ENCODE assay signal across 24 mouse cellular contexts in genomic region chr14:25541213-25541612, GRCm38 (mm10).
DNase-seq lines count a peak whose midpoint lies in the region; ATAC-seq and TF ChIP-seq lines count a peak whose summit lies in the region.
"Had no signal": no experiment of that assay in that cellular context is flagged by ENCODE, and none has a peak within 500 bp of the region (broad histone marks: within the 10 kb centered on the region; RNA-seq: fewer than 3 reads in every experiment).

No protein-coding gene starts in this region.

- peaks cover 58% of the 10 kb centered on the region for H3K36me3 ChIP-seq in heart, embryonic 10.5 days
- H3K36me3 ChIP-seq in liver, adult 2 months (ENCODE audit: control insufficient read depth, insufficient read depth, low read length): no peaks in the 10 kb centered on the region
- peaks cover 62% of the 10 kb centered on the region for H3K36me3 ChIP-seq in liver, embryonic 12.5 days
- H3K36me3 ChIP-seq: G1E had no signal

- no peak overlapping the region for H3K9ac ChIP-seq in liver, adult 2 months (ENCODE audit: low read depth, low read length)
- no peak overlapping the region for H3K9ac ChIP-seq in liver, embryonic 12.5 days
- H3K9ac ChIP-seq: embryonic facial prominence, embryonic 15.5 days; intestine, embryonic 15.5 days; liver, embryonic 15.5 days; lung, embryonic 14.5 days had no signal

- H3K27ac ChIP-seq in heart, embryonic 10.5 days: peak overlapping the region; percentile 23; the same call in 1 of the 2 replicates
- H3K27ac ChIP-seq in liver, adult 2 months (replicated peaks; ENCODE audit: insufficient read depth, low read depth, low read length): peak overlapping the region; percentile 75; the same call in 1 of the 2 replicates
- no peak overlapping the region; the same call in 1 of the 2 replicates for H3K27ac ChIP-seq in liver, embryonic 12.5 days
- H3K27ac ChIP-seq: embryonic facial prominence, embryonic 10.5 days; embryonic facial prominence, embryonic 15.5 days; intestine, embryonic 15.5 days; layer of hippocampus, adult 2 months; liver, embryonic 15.5 days; stomach, postnatal 0 days had no signal

- peaks cover 45% of the 10 kb centered on the region for H3K4me1 ChIP-seq in heart, embryonic 10.5 days
- peaks cover 57% of the 10 kb centered on the region for H3K4me1 ChIP-seq in liver, adult 2 months (ENCODE audit: control insufficient read depth, insufficient read depth, low read length)
- peaks cover 45% of the 10 kb centered on the region for H3K4me1 ChIP-seq in liver, embryonic 12.5 days

- peaks cover 6% of the 10 kb centered on the region; the same call in 1 of the 2 replicates for H3K79me2 ChIP-seq in liver, adult 2 months (ENCODE audit: control insufficient read depth, insufficient read depth, low read length)

- no peaks in the 10 kb centered on the region for H3K9me3 ChIP-seq in heart, embryonic 10.5 days
- no peaks in the 10 kb centered on the region for H3K9me3 ChIP-seq in liver, embryonic 12.5 days (replicated peaks)
- H3K9me3 ChIP-seq: embryonic facial prominence, embryonic 10.5 days; embryonic facial prominence, embryonic 15.5 days; intestine, embryonic 15.5 days; liver, embryonic 15.5 days had no signal

- no peak for TF ChIP-seq CTCF in liver, adult 2 months (IDR thresholded peaks at IDR 0.05; ENCODE audit: low read depth, low read length)

- no peak for TF ChIP-seq POLR2A in liver, adult 2 months (IDR thresholded peaks at IDR 0.05; ENCODE audit: extremely low read depth, insufficient read depth, low read length)

- peak; percentile 58 for DNase-seq in cerebellum, adult 9-11 months
- DNase-seq in cerebellum, postnatal 4 days (ENCODE audit: low spot score in 2 of 2): no peak
- DNase-seq in heart, embryonic 10.5 days (ENCODE audit: low spot score): no peak
- DNase-seq in heart, postnatal 4 days: no peak
- DNase-seq in liver, adult 2 months (ENCODE audit: extremely low read depth, low read depth, low spot score): no peak
- peak; percentile 43 for DNase-seq in thymus, postnatal 0 days (ENCODE audit: low spot score)
- DNase-seq in thymus, adult 18-20 months: no peak
- DNase-seq: adrenal gland, adult 8-10 months; gastrocnemius, postnatal 10 days; heart, postnatal 36 days; kidney, adult 2 months; kidney, postnatal 36 days; lung, embryonic 14.5 days; lung, postnatal 14 days; right cerebral cortex, postnatal 4 days had no signal

- ATAC-seq in liver, embryonic 12.5 days: no peak
- ATAC-seq: hindbrain, embryonic 16.5 days; intestine, embryonic 15.5 days had no signal

- H3K4me2 ChIP-seq in liver, embryonic 12.5 days: no peak overlapping the region
- H3K4me2 ChIP-seq: embryonic facial prominence, embryonic 15.5 days; intestine, embryonic 15.5 days; liver, embryonic 15.5 days; lung, embryonic 14.5 days had no signal

- no peak overlapping the region for H3K4me3 ChIP-seq in heart, embryonic 10.5 days
- H3K4me3 ChIP-seq in liver, adult 2 months (ENCODE audit: insufficient read depth, low read depth, low read length): no peak overlapping the region
- H3K4me3 ChIP-seq in liver, embryonic 12.5 days: no peak overlapping the region
- H3K4me3 ChIP-seq: embryonic facial prominence, embryonic 10.5 days; embryonic facial prominence, embryonic 15.5 days; intestine, embryonic 15.5 days; layer of hippocampus, adult 2 months; liver, embryonic 15.5 days had no signal

- no peaks in the 10 kb centered on the region for H3K27me3 ChIP-seq in heart, embryonic 10.5 days (ENCODE audit: insufficient read depth, poor library complexity, severe bottlenecking)
- H3K27me3 ChIP-seq in liver, adult 2 months (ENCODE audit: control insufficient read depth, insufficient read depth, low read length): no peaks in the 10 kb centered on the region
- H3K27me3 ChIP-seq in liver, embryonic 12.5 days (replicated peaks): no peaks in the 10 kb centered on the region
- H3K27me3 ChIP-seq: embryonic facial prominence, embryonic 15.5 days; intestine, embryonic 15.5 days; liver, embryonic 15.5 days had no signal

- WGBS in heart, embryonic 10.5 days: 83% methylated on average over 5 of the region's 5 CpGs
- 65% methylated on average over 5 of the region's 5 CpGs for WGBS in liver, adult 2 months
- 80% methylated on average over 5 of the region's 5 CpGs for WGBS in liver, embryonic 12.5 days (ENCODE audit: insufficient replicate concordance)

Comparison
In these comparisons a context has a peak if more than half of its experiments do, and no peak if none do; other contexts are left out.
1. DNase-seq: peak in cerebellum, adult 9-11 months (single experiment) and thymus, postnatal 0 days (single experiment); none in cerebellum, postnatal 4 days (0 of 2), heart, embryonic 10.5 days (single experiment), heart, postnatal 4 days (single experiment), liver, adult 2 months (single experiment) and thymus, adult 18-20 months (0 of 2).